Mouse (Mus musculus) embryo, embryonic 10.5 days (tissue): ENCODE measurements around the gene Opn4.

Experiments
- DNase-seq: peaks from one replicate; pipeline ENCODE4 v3.0.0-alpha.2; 2015; ENCODE audit warnings: low spot score

Gene Opn4

GRCm38 (mm10) chr14:34562393-34562792, 37.5 kb downstream of the Opn4 start:
- no peak for DNase-seq

DNA sequence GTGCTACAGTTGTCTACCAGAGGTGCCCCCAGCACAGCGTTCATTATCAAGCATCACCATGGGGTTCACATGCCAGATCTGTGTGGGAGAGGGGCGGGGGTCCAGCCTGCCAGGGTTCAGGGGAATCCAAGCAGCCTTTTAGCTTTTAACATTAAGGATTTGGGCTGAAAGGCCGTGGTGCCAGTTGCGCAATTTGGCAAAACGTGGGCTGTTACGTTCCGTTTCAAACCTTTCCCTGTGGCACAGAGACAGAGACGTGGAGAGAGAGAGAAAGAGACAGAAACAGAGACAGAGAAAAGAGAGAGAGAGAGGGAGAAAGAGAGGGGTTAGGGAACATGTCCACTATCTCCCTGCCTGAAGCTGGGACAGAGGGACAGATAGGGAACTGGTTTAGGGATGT, 38.3 kb downstream of the Opn4 start:
- DNase-seq, result no peak

DNA sequence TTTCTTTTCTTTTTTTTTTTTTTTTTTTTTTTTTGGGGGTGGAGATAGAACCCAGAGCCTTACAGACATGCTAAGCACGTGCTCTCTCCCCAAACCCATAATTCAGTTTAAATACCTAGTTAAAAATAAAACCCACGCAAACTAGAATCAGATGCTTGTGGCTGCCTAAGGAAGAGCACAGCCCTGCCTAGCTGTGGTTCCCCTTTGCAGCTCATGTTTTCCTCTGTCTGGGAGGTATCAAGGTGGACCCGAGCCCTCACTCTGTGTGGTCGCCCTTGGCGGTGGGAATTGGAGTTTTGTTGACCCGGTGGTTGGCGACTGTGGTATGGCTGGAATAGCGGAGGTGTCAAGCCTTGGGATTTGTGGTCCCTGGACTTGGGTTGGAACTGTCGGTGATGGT, 41.0 kb downstream of the Opn4 start:
- no peak for DNase-seq

DNA sequence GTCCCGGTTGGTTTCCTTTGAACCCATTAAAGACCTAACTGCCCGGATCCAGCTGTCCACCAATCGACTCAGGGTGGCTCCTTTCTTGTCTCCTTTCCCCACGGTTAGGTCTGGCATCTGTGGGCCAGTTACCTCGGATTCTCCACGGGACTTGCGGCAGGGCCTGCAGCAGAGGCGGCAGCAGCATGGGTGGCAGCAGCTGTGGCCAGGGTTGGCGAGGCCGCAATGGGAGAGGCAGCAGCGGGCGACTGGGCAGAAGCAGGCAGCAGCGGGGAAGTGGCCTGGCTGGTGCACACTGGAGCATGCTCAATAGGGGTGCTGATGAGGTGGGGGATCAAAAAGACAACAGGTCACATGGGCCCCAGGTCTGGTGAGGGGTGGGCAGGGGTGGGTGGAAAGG, 44.7 kb downstream of the Opn4 start:
- no peak for DNase-seq

DNA sequence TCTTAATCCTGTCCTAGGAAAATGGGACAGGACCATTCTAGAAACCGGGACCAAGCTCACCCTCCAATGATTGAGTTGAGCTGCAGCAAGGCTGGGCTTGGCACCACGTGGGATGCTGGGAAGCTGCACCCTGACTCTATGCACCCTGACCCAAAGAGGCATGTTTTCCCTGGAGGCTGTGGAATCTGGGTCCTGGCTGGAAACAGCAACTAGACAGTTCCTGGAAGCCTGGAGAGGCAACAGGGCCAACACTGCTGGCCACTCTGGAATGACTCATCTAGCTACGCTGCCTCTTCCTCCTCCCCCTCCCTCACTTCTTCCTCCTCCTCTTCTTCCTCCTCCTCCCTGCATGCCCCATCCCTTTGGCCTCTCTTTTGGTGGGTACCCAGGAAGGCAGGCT, 45.9 kb downstream of the Opn4 start:
- DNase-seq, result no peak

DNA sequence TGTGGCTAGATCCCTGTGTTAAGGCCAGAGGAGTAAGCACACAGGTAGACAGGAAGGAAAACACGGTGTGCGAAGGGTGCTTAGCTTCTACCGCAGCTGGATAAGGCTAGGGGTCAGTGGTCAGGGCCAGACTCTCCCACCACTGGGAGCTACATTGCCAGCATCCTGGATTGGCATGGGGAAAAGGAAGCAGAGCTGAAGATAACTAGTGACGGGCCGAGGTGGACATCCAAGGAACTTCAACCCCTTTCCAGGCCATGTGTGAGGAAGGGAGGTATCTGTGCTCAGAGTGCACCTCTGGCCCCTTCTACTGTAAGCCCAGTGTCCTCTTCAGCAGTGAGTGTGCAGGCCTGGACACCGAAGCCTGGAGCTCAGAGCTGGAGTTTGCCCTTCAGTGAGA, 46.5 kb downstream of the Opn4 start:
- no peak for DNase-seq

DNA sequence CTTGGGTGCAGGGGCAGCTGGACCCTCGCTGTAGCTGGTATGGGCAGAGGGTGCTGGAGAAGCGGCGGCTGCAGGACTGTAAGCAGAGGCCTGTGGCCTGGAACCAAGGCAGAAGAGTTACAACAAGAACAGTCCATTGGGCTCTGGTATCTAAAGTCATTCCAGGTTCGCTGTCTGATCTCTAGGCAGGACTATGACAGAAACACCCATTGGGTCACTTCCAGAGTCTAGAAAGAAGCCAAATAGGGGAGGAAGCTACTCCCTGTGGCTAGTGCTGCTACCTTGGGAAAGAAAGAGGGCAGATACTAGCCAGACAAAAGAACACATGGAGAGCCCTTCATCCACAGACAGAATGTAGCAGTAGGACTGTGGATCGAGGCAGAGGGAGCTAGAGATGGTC, 47.7 kb downstream of the Opn4 start:
- no peak for DNase-seq

DNA sequence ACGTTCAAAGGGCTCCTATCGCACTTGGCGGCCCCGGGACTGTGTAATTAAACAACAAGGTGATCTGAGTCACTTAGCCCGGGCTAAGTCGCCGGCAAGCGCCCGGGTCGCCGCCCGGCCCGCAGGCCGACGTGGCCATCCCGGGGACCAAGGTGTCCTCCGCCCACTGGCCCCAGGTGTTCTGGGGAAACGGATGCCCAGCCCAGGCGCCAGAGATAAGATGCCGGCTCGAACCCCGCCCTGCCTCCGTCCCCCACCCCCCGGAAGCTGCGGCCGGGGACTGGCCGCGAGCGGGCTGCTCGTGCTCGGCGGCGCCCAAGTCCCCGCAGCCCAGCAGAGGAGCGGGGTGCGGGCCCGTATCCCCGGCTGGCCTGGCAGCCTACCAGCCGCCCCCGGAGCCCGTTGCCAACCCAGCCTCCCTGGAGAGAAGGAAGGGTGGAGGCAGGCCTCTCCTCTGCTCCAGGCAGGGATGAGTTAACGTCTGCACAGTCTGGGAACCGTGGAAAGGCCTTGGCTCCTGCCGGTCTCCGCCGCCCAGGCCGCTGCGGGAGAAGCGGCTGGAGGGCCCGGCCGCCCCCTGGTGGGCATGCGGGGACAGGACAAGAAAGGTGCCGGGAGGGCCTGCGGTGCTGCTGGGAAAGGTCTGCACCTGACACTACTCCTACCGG, 50.8 kb downstream of the Opn4 start:
- DNase-seq, result peak; percentile 92

DNA sequence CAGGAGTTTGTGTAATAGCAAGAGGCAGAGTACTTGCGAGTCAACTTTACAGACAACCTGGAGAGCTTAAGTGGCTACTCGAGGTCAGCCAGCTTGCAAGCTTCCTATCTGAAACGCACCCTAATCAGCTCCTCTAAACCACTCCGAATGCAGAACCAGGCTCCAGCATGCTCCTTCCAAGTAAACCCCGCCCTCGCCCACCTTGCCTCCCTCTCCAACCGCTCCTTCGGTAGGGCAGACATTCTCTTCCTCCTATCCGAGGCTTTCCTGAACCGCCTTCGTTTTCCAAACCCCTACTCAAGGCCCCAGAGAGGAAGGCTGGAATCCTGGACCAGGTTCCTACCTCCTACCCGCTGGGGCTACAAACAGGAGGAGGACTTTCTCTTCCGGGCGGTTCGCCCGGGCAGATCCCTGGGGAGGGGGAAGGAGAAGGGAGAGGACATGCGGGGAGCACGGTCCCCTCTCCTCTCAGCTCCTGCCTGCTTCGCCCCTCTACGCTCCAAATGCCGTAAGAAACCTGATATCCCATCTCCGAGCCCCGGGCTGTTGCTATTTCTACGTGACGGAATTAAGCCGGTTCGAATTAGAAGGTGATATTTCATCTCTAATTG, 51.4 kb downstream of the Opn4 start:
- DNase-seq, result peak; percentile 78

GRCm38 (mm10) chr14:34544545-34544944, 55.4 kb downstream of the Opn4 start:
- no peak for DNase-seq

GRCm38 (mm10) chr14:34544001-34544400, 55.9 kb downstream of the Opn4 start:
- DNase-seq, result no peak

GRCm38 (mm10) chr14:34543596-34543995, 56.3 kb downstream of the Opn4 start:
- DNase-seq, result no peak

- DNase-seq, result no peak
Measured at GRCm38 (mm10) chr14:34541896-34542295, 58.0 kb downstream of the Opn4 start.

GRCm38 (mm10) chr14:34540685-34541162, 59.2 kb downstream of the Opn4 start:
- peak; percentile 47 for DNase-seq
